Mouse (Mus musculus): Measurements from ENCODE around the gene Mrps10.

DNA sequence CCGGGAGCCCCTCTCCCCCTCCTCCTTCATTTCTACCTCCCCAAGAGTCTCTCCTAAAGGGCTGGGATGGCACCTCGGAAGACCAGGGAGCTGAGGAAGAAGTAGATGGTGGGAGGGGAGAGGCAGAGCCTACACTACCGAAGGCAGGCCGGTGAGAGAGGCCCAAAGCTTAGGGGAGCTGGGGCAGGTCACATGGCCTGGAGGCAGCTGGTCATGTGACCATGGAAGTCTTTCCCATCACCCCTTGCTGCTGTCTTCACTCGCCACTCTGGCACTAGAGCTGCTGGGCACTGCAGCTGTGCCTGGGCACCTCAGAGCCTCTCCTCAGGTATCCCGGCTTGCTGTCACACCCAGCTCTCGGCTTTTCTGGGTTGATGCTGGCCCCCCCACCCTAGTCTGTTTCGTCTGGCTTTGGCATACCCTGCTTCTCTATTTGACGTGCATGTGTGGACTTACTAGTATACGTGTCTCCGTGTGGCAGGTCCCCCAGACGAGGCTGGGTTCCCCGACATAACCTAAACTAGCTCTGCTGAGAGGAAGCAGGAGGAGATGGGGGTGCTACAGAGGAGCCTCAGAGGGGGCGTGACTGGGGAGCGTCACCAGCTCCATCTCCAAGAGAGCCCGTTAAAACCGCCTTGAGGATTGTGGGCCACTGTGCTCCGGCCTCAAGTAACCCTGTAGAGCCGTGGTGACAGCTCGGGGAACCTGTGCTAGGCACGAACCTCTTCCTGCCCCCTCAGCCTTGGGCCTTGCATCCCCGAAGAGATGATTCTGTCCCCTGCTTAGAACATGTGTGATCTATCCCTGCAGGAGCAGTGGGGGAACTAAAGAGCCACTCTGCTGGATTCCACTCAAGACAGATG lies 46.3 kb upstream of the Mrps10 start:
- TF ChIP-seq POLR2A (IDR thresholded peaks at IDR 0.05; ENCODE audit: borderline replicate concordance, insufficient read depth, low read length), result no peak
- TF ChIP-seq CTCF (IDR thresholded peaks at IDR 0.05; ENCODE audit: borderline replicate concordance, insufficient read depth, low read depth, low read length), result no peak

All from cerebellum, adult 2 months (tissue).